Mouse (Mus musculus): ENCODE measurements around the gene Pigyl.
A peak's percentile ranks its signal among the peaks of the same experiment; 100 is the strongest.
"Not testable (repeated sequence)": the region's sequence is repeated elsewhere in the genome, so short reads cannot be mapped to it uniquely, and the experiment has no call there.

Pigyl gene

DNA sequence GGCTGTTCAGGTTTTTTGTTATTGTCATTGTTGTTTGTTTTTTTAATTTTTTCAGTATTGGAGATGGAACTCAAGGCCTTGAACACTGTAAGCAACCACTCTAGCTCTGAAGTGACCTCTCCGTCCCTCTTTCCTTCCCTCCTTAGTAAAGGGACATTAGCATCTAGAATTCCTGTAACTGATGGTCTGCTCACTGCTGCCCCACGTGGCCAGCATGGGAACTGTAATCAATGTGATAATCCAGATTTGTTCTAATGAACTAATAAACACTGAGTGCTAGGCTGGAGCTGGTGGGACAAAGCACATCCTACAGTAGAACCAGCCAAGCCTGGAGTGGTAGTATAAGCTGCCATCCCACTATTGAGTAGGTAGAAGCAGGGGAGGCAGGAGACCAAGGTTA is 18.2 kb upstream of the Pigyl start:
- peak; percentile 11 for DNase-seq (ENCODE audit: inconsistent ontology term)

DNA sequence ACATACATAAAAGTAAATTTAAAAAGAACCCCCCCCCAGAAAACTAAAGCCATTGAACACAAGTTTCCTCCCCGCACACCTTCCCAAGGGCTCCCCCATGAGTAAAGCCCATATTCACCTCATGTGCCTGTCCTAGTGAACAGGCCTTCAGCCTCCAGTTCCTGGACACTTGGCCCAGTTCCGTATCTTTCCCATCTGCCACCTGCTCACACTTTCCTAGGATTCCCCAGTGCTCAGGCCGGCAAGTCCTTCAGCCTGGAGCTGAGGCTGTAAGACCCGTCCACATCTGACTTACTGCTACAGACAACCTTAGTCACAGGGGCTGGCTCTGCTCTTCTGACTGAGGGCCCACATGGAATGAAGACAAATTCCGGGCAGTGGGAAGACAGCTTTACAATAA is 16.9 kb upstream of the Pigyl start:
- no peak for DNase-seq (ENCODE audit: inconsistent ontology term)

DNA sequence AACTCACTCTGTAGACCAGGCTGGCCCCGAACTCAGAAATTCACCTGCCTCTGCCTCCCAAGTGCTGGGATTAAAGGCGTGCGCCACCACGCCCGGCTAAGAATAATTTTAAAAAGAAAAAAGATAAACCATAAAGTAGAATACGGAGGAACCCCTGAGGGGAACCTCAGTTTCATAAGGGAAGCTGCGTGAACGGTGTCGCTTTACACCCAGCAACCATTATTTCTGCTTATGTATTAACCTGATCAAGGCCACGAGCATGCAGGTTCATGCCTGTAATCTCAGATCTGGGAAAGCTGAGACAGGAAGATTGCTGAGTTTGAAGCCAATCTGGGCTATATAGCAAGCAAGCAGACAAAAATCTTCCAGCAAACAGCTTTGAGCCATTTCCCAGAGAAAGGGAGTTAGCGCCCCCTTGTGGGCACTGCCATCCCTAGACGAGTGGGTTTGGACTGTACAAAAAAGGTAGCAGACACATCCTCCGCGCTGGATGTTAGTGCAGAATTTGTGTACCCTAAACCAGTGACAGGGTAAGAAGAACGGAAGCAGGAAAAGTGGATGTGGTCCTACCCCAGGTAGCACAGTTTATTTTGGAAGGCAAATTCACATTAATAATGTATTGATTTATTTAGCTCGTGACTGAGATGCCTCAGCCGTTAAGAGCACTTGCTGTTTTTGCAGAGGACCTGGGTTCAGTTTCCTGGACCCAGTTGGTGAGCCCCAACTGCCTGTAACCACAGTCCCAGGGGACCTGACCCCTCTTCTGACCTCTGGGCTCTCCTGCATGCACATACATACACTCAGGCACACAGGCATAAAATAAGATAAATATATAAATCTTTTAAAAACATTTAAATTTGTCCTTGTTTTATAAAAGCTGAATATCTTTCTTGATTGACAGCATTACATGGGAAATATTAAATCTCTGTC is 13.3 kb upstream of the Pigyl start:
- peak; percentile 68 for DNase-seq (ENCODE audit: inconsistent ontology term)

DNA sequence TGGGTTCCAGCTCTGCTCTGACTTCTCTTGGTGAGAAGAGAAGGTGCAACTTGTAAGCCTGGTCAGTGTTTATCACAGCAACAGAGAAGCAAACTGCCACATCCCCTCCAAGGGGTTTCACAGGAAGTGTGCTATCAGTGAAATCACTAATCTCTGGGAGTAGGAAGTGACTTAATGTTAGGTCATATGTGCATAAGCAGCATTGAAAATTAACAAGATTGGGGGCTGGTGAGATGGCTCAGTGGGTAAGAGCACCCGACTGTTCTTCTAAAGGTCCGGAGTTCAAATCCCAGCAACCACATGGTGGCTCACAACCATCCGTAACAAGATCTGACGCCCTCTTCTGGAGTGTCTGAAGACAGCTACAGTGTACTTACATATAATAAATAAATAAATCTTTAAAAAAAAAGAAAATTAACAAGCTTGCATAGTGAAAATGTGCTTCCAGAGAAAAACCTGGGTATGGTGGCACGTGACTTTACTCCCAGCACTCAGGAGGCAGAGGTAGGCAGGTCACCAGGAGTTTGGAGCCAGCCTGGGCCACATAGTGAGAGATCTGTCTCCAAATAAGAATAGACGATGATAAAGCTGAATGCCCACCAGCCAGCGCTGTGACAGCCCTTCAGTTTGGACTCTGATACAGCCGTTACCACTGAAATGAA is 12.2 kb upstream of the Pigyl start:
- no peak for DNase-seq (ENCODE audit: inconsistent ontology term)

DNA sequence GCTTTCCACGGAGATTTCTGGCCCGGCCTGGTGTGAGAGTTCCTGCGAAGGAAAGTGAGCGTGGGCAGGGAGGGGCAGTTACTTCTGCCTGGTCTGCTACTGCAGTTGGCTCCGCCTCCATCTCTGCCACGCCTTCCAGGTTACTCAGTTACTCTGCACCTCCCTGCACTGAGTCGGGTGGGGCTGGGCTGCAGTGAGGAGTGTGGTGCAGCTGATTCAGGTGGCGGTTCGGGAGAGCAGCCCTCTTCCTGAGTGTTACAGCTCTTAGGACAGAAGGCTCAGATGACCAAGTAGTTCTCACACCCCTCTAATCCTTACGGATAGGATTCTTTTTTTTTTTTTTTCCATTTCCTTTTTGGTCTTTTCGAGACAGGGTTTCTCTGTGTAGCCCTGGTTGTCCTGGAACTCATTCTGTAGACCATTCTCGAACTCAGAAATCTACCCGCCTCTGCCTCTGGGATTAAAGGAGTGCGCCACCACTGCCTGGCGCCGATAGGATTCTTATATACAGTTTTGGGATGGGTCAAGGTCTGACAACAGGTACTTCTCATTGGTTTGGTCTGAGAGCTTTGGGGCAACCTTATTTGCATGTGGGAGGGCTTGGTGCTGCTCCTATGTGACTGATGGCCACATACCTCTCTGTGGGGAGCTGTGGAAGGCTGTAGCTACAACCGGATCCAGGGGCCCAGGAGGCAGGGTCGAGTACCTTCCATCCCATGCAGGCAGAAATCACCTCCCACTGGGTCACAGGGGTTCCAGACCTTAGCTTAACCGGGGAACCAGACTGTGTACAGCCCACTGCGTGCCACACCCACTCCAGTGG is 7.0 kb upstream of the Pigyl start:
- no peak for DNase-seq (ENCODE audit: inconsistent ontology term)

DNA sequence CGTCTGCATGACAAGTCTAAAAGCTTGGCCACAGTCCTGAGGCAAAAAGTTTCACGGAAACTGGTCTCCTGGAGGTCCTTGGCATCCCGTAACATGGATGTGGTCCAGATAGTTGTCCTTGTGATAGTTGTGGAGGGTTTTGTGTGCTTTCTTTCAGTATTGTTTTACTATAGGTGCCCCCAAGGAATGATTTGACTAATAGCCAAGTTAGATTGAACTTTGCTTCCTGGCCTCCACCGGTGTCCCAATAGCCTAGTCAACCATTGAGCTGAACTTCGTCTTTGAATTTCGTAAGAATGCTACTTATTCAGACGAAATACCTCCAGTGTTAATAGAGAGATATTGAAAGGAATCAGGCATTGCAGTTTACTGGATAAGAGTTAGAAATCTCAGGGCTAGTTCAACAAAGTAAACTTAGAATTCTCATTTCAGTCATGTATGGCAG is 6.4 kb upstream of the Pigyl start:
- DNase-seq (ENCODE audit: inconsistent ontology term), result not testable (repeated sequence)

DNA sequence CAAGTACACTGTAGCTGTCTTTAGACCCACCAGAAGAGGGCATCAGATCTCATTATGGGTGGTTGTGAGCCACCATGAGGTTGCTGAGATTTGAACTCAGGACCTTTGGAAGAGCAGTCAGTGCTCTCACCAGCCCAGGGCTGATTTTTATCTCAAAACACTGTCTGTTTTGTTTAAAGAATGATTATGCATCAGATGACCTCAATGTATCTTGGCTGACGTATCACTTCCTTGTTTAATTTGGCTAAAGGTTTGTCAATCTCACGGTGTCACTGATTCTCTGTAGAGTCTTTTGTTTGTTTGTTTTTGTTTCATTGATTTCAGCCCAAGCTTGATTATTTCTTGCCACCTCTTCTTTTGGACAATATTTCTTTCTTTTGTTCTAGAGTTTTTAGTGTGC is 5.7 kb upstream of the Pigyl start:
- DNase-seq (ENCODE audit: inconsistent ontology term), result no peak

DNA sequence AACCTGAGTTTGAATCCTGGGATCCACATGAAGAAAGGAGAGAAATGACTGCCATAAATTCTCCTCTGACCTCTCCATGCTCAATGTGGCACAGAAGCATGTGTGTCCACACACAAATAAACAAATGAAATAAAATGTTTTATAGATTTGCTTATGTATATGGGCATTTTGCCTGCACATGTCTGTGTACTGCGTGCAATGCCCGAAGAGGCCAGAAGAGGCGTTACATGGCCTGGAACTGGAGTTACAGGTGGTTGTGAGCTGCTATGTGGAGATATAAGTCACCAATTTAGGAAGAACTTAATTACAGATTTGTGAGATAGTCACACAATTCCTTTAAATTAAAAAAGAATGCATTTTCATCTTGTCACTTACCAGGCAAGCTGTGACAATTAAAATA is 2.8 kb upstream of the Pigyl start:
- DNase-seq (ENCODE audit: inconsistent ontology term), result no peak

DNA sequence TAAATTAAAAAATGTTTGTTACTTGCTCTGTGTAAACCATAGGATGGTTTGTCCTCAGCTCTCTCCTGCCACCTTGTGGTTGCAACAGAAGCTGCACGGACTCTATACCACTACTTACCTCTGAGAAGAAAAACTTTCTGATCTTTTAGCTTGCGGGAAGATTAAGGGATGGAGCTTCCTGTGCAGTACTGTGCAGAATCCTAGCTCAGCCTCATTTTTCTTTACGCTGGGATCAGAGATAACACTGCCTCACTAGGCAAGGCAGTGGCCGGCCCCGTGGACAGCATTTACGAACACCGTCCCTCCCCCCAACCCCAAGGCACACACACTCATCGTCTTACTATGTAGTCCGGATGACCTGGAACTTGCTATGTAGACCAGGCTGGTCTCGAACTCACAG is 1.0 kb upstream of the Pigyl start:
- peak; percentile 45 for DNase-seq (ENCODE audit: inconsistent ontology term)

DNA sequence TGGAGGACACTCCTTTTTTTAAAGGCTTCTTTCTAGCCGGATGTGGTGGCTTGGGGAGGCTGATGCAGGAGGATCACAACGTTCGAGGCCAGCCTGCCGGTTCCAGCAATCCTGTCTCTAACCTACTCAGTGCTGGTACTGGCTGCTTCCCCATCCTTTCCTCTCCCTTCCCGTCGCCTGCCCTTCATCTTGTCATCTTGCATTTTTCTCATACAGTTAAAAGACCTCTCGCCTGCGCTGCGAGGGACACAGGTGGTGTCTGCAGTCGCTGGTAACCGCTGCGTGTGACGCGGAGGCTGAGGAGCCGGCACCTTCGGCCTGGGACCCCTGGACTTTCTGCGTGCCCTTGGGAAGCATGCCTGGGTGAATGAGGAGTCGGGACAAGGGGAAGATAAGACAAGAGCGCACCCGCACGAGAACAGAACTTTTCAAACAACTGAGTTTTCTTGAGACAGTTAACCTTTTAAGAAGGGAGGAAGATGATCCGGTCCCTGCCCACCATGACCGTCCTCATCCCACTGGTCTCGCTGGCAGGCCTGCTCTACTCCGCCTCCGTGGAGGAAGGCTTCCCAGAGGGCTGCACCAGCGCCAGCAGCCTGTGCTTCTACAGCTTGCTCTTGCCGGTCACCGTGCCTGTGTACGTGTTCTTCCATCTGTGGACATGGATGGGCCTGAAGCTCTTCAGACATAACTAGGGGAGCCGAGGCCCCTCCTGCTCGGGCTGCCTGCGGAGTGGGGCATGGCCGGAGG is 1.0 kb downstream of the Pigyl start:
- DNase-seq (ENCODE audit: inconsistent ontology term), result no peak

DNA sequence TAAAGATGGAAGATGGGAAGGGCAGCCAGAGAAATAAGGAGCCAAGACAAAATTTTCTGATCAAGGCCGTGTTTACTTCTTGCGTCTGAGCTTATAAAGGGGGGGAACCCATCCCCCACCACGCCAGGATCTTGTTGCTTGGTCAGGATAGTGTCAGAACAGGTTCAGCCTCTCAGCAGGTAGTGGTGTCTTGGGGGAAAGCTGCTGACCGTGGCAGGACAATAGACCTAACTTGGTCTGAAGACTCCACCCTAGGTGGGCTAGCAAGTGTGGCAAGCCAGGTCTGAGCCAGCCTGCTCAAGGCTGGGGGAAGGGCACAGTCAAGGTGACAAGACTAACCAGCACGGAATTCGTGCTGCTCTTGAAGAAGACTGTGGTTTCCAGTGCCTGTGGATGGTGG is 4.7 kb downstream of the Pigyl start:
- DNase-seq (ENCODE audit: inconsistent ontology term), result no peak

DNA sequence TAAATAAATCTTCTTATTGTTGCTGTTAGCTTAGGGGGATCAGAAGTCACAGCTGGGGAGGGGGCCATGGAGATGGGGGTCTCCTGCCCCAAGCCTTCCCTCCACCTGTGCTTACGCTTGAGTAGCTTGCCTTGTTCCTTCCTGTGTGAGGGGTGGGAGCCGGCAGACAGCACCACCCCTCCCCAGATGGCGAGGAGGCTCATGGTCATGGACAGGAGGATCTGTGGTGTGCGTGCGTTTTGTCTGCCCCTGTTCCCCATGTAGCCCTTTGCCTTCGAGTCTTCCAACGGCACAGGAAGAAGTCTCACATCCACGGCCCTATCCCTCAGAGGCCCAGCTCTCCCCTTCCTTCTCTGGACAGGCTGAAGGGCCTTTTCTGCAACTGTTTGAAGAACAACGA is 5.7 kb downstream of the Pigyl start:
- DNase-seq (ENCODE audit: inconsistent ontology term), result no peak

DNA sequence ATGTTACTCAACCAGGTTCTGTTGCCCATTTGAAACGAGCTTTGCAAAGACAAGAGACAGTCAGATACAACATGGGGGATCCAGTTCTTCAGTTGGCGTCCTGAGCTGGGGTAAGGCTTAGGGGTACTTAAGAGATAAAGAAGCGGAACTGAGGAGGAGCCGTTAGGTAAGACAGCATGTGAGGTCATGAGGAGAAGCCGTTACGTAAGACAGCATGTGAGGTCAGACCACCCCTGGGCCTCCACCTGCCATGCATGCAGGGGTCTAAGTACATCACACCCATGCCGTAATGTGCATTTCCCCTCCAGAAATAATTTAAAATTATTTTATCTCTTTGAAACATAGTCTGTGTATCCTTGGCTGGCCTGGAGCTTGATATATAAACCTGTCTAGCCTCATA is 6.3 kb downstream of the Pigyl start:
- no peak for DNase-seq (ENCODE audit: inconsistent ontology term)

DNA sequence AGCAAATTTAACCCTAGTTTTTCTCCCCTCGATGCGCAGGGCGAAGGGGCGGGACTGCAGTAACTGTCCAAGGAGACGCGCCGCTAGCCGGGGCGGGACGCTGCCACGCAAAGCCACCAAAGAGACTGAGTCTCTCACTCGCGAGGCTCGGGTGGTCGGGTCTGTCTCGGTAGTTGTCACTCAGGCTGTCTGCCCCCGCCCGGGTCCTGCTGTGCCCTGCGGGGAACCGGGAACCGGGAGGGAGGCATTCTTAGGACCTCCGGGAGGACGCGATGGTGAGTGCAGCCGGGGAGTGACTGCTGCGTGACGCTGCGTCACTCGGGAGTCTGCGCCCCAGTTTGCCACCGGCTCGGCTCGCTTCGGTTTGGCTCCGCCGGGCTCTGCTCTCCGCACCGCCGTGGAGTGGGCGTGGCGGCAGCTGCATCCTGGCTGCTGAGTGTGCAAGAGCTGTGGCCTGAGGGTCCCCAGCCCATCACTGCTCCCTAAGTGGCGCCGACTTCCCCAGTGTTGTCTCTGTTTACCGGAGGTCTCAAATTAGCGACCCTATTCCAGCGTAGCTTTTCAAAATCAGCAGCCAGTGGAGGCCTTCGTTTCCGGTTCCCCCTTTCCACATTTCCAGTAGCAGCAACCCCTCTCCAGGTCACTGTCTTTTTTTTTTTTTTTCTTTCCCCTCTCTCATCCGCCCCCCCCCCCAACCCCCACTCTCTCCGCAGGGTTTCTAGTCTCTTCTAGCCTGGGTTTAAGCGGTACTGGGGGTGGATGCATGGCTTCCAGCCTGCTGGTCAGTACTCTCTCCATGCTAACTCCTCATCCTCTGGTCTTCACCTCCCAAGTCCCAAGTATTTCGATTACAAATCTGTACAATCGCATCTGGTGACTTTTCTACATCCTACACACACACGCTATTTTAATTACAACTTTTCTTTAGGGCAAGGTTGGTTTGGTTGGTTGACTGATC is 8.3 kb downstream of the Pigyl start:
- peak; percentile 72 for DNase-seq (ENCODE audit: inconsistent ontology term)

DNA sequence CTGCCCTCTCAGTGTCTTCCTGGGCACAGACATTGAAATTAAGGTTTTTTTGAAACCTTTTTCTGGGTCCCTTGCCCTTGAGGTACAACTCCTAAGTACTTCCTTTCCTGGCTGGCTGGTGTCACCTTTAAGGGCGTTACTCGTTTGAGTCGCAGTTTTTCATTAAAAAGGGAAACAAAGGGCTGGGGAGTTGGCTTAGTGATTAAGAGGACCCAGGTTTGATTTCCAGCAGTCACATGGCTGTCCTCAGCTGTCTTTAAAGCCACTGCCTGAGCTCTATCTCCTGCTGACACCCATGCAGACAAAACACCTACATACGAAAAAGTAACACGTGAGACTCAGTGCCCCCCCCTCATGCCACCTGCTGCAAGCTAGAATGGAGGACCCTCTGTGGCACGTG is 9.3 kb downstream of the Pigyl start:
- DNase-seq (ENCODE audit: inconsistent ontology term), result no peak

DNA sequence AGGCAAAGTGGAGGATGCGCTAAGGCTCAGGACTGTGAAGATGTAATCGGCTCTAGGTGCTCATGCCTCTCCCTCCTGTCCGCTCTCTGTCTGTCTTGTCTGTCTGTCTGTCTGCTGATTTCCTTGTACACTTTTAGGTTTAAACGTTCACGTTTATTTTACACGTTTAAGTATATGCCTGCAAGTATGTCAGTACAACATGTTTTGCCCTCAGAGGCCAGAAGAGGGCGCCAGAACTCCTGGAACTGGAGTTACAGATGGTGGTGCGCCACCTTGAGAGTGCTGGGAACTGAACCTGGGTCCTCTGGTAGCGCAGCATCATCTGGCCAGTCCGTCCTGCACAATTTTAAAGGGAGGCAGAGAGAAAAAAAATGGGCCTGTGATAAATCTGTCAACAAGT is 10.0 kb downstream of the Pigyl start:
- no peak for DNase-seq (ENCODE audit: inconsistent ontology term)

DNA sequence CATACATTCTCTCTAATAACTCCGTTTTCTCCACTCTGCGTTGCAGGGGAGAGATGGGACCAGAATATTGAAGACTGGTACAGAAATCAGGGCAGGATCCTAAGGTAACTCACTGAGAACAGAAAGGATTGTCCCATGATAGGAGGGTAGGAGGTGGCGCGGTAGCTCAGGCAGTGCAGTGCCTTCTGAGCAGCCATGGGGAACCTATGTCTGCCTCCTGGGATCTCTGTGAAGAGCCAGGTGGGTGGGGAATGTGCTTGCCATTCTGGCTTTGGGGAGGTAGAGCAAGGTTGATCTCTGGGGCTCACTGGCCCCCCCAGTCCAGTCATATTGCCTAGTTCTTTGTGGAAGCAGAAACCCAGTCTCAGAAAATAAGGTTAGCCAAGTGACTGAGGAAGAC is 11.1 kb downstream of the Pigyl start:
- DNase-seq (ENCODE audit: inconsistent ontology term), result no peak

DNA sequence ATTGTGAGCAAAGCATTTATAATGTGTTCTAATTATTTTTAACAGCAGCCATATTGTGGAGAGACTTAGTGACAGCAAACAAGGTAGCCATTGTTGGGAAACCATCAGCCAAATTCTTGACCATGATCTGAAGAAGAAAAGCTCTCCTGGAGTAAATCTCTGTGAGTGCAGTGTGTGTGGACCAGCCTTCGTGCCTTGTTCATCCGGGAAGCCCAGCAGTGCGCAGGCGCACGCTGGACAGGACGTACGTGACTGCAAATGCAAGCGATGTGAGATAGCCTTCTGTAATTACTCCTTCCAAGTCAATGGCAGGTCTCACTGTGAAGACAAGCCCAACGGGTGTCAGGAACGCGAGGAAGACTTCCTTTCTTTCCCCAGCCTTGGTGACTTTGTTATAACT is 12.7 kb downstream of the Pigyl start:
- no peak for DNase-seq (ENCODE audit: inconsistent ontology term)

DNA sequence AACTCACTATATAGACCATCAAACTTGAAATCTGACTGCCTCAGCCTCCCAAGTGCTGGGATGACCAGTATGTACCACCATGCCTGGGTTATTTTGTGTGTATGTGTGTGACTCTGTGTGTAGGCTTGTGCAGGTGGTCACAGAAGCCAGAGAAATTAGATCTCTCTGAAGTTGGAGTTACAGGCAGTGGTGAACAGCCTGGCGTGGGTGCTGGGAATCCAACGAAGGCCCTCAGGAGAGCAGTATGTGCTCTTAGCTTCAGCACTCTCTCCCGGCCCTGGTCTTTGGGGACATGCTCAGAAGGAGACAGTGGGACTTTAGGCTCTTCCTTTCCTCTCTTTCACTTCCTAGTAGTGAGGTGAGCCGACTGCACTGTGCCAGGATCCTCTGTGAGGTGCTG is 15.7 kb downstream of the Pigyl start:
- no peak for DNase-seq (ENCODE audit: inconsistent ontology term)

DNA sequence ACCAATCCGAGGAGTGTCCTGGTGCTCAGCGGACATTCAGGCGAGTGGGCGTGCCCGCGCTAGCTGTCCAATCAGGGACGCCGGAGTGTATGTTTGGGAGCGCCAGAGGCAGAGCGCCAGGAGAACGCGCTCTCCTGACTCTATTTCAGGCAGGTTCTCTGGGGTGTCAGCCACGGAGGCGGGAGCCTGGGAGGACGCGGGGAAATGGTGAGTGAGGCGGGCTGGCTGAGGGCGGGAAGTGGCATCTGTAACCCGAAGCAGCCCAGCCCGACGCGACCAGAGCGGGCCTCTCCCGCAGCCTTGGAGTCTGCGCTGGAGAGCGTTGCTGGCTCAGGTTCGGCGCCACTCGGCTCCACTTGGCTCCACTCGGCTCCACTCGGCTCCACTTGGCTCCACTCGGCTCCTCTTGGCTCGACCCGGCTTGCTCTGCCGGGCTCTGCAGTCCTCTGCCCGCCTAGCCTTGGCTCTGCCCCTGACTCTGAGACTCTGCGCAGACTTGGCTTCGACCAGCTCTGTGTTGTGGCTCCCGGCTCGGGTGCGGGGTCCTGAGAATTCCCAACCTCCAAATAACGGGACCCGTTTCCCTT is 31.5 kb downstream of the Pigyl start, which contains the start of gene Zfp872:
Gene Zfp872, plus strand, starts transcription at position 66 of the 587 bp plus-strand sequence.
- peak; percentile 68 for DNase-seq (ENCODE audit: inconsistent ontology term)
